Comparison of ENCODE assay signal across 20 mouse cellular contexts in genomic region chr12:111188295-111188694, GRCm38 (mm10). TPM values are rescaled to one million over a fixed set of nuclear protein-coding genes. Genes with fewer than 3 reads are reported as not detected.
A peak's percentile ranks its signal among the peaks of the same experiment; 100 is the strongest.
DNase-seq lines count a peak whose midpoint lies in the region; ATAC-seq and TF ChIP-seq lines count a peak whose summit lies in the region.
"Had no signal": no experiment of that assay in that cellular context is flagged by ENCODE, and none has a peak within 500 bp of the region (broad histone marks: within the 10 kb centered on the region; RNA-seq: fewer than 3 reads in every experiment).

No protein-coding gene starts in this region.

- no peak for TF ChIP-seq CTCF in intestine, postnatal 0 days (IDR thresholded peaks at IDR 0.05; ENCODE audit: low read depth)

- no peaks in the 10 kb centered on the region for H3K36me3 ChIP-seq in intestine, embryonic 16.5 days (ENCODE audit: control insufficient read depth, insufficient read depth, low read length)
- no peaks in the 10 kb centered on the region for H3K36me3 ChIP-seq in intestine, embryonic 15.5 days
- no peaks in the 10 kb centered on the region for H3K36me3 ChIP-seq in intestine, postnatal 0 days (ENCODE audit: control insufficient read depth, insufficient read depth)
- H3K36me3 ChIP-seq: G1E had no signal

- 75% methylated on average over 4 of the region's 4 CpGs for WGBS in intestine, embryonic 16.5 days
- 73% methylated on average over 4 of the region's 4 CpGs for WGBS in intestine, embryonic 15.5 days
- 52% methylated on average over 4 of the region's 4 CpGs for WGBS in intestine, postnatal 0 days

- no peak overlapping the region for H3K4me2 ChIP-seq in intestine, embryonic 16.5 days (ENCODE audit: low read depth, low read length)
- no peak overlapping the region for H3K4me2 ChIP-seq in intestine, embryonic 15.5 days (replicated peaks)
- H3K4me2 ChIP-seq in intestine, postnatal 0 days (replicated peaks; ENCODE audit: low read depth): 0 out of 2 replicates have a peak overlapping the region, but pooled peaks have one; percentile 6

- ATAC-seq in intestine, embryonic 16.5 days: peak; percentile 59; the same call in 1 of the 2 replicates
- no peak for ATAC-seq in intestine, embryonic 15.5 days
- ATAC-seq in intestine, postnatal 0 days: peak; percentile 67
- ATAC-seq: activated CD4-positive, CD25-positive, alpha-beta regulatory T cell, adult 4 months; CD4-positive, CD25-positive, alpha-beta regulatory T cell, adult 4 months; Patski had no signal

- no peak overlapping the region for H3K9ac ChIP-seq in intestine, embryonic 16.5 days (ENCODE audit: low read depth, low read length)
- H3K9ac ChIP-seq in intestine, embryonic 15.5 days: no peak overlapping the region
- no peak overlapping the region for H3K9ac ChIP-seq in intestine, postnatal 0 days (ENCODE audit: low read depth, low read length)

- H3K27ac ChIP-seq in intestine, embryonic 16.5 days (ENCODE audit: low read length): no peak overlapping the region
- H3K27ac ChIP-seq in intestine, embryonic 15.5 days: no peak overlapping the region
- H3K27ac ChIP-seq in intestine, postnatal 0 days (ENCODE audit: low read depth, low read length): no peak overlapping the region

- H3K9me3 ChIP-seq in intestine, embryonic 16.5 days (ENCODE audit: control insufficient read depth, low read length): no peaks in the 10 kb centered on the region
- no peaks in the 10 kb centered on the region for H3K9me3 ChIP-seq in intestine, embryonic 15.5 days
- no peaks in the 10 kb centered on the region for H3K9me3 ChIP-seq in intestine, postnatal 0 days (ENCODE audit: control insufficient read depth)
- H3K9me3 ChIP-seq: G1E had no signal

- H3K27me3 ChIP-seq in intestine, embryonic 16.5 days (replicated peaks; ENCODE audit: control insufficient read depth, insufficient read depth, low read length): no peaks in the 10 kb centered on the region
- H3K27me3 ChIP-seq in intestine, embryonic 15.5 days (replicated peaks): no peaks in the 10 kb centered on the region
- no peaks in the 10 kb centered on the region for H3K27me3 ChIP-seq in intestine, postnatal 0 days (replicated peaks; ENCODE audit: control insufficient read depth, insufficient read depth, low read length)
- H3K27me3 ChIP-seq: CH12.LX, Patski had no signal

- no peak overlapping the region for H3K4me3 ChIP-seq in intestine, embryonic 16.5 days (ENCODE audit: low read length)
- H3K4me3 ChIP-seq in intestine, embryonic 15.5 days (replicated peaks): no peak overlapping the region
- no peak overlapping the region for H3K4me3 ChIP-seq in intestine, postnatal 0 days (ENCODE audit: low read depth, low read length)

- no peak for DNase-seq in neural tube, embryonic 10.5 days (ENCODE audit: extremely low spot score, low spot score)
- DNase-seq: adrenal gland, adult 2 months; adrenal gland, adult 8-10 months; adrenal gland, postnatal 10 days; adrenal gland, postnatal 14 days; adrenal gland, postnatal 25 days; adrenal gland, postnatal 36 days; B cell, adult 2 months; cerebellum, adult 11 months; cerebellum, adult 11-12 months; cerebellum, adult 18-20 months had no signal

- peaks cover 3% of the 10 kb centered on the region; the same call in 1 of the 2 replicates for H3K4me1 ChIP-seq in intestine, embryonic 16.5 days (ENCODE audit: control insufficient read depth, insufficient read depth, low read length)
- peaks cover 5% of the 10 kb centered on the region for H3K4me1 ChIP-seq in intestine, embryonic 15.5 days (replicated peaks)
- no peaks in the 10 kb centered on the region for H3K4me1 ChIP-seq in intestine, postnatal 0 days (replicated peaks; ENCODE audit: control insufficient read depth, insufficient read depth, low read length)

RNA-seq across cellular contexts. Expression of gene 4930595D18Rik, which starts 4.0 kb away (rescaled TPM):
- not detected in 2 replicates for polyA plus RNA-seq in intestine, embryonic 16.5 days (2015; fragmentation: Nextera tagmentation; extraction: Ambion mirVana)
- not detected in 2 replicates for polyA plus RNA-seq in intestine, embryonic 15.5 days (2015; fragmentation: Nextera tagmentation; extraction: Ambion mirVana)
- not detected in 2 replicates for polyA plus RNA-seq in intestine, postnatal 0 days (2015; fragmentation: Nextera tagmentation; extraction: Ambion mirVana)
- polyA plus RNA-seq: adrenal gland, adult 2 months; C2C12; G1E; Patski had no signal

RNA-seq across cellular contexts. Expression of gene Traf3, which starts 22.1 kb away (rescaled TPM):
- polyA plus RNA-seq in intestine, embryonic 16.5 days (2015; fragmentation: Nextera tagmentation; extraction: Ambion mirVana): 4.0 TPM in 2 replicates
- polyA plus RNA-seq in intestine, embryonic 15.5 days (2015; fragmentation: Nextera tagmentation; extraction: Ambion mirVana): 6.9 and 7.8 TPM in 2 replicates
- 3.4 and 4.0 TPM in 2 replicates for polyA plus RNA-seq in intestine, postnatal 0 days (2015; fragmentation: Nextera tagmentation; extraction: Ambion mirVana)
- polyA plus RNA-seq: G1E had no signal
